Mouse (Mus musculus) neural tube, embryonic 10.5 days (tissue): ENCODE data around the gene Rhot2.
"Not testable (repeated sequence)": the region's sequence is repeated elsewhere in the genome, so short reads cannot be mapped to it uniquely, and the experiment has no call there.

Experiments
- DNase-seq: peaks from one replicate; pipeline ENCODE4 v3.0.0-alpha.2; 2017; ENCODE audit warnings: low spot score; ENCODE audit errors: extremely low spot score

The Rhot2 gene

DNA sequence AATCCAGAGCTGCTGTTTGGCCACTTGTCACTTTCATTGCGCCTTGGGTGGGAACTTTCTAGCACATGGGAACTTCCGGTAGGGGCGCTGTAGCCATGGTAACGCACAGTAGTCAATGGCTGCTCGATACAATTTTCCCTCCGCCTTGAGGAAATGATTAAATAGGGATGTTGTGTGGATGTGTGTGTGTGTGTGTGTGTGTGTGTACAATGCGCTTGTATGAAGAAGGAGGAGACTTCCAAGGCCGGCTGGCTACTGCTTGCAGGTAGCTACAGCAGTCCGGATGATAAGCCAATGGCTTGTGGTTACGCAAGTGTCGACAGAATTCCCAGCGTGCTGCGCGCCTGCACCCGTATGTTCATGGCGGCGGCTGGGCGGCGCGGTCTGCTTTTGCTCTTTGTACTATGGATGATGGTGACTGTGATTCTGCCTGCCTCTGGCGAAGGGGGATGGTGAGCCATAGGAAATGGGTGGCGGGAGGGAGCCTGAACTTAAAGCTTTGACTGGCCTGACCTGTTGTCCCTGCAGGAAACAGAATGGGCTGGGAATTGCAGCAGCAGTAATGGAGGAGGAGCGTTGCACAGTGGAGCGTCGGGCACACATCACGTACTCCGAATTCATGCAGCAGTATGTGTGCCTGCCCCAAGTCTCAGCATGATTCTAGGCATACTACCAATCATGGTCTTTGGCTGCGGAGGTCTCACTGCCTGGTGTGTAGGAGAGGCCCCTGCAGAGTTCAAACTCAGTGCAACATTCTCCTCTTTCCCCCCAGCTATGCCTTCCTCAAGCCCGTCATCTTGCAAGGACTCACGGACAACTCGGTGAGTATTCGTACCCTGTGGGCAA is 15.7 kb downstream of the Rhot2 start, which contains the start of gene Jmjd8:
Jmjd8 (plus strand) TSS at position 156 of the 846 bp plus-strand sequence.
- DNase-seq: peak; percentile 87

DNA sequence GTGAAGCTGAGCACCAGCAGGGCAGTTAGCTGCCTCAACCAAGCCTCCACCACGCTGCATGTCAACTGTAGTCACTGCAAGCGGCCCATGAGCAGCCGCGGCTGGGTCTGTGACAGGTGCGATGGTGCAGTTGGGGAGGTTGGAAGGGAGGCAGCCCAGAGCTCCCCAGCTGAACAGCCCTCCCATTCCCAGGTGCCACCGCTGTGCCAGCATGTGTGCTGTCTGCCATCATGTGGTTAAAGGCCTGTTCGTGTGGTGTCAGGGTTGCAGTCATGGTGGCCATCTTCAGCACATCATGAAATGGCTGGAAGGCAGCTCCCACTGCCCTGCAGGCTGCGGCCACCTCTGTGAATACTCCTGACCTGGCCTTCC is 16.4 kb downstream of the Rhot2 start:
- peak; percentile 38 for DNase-seq

DNA sequence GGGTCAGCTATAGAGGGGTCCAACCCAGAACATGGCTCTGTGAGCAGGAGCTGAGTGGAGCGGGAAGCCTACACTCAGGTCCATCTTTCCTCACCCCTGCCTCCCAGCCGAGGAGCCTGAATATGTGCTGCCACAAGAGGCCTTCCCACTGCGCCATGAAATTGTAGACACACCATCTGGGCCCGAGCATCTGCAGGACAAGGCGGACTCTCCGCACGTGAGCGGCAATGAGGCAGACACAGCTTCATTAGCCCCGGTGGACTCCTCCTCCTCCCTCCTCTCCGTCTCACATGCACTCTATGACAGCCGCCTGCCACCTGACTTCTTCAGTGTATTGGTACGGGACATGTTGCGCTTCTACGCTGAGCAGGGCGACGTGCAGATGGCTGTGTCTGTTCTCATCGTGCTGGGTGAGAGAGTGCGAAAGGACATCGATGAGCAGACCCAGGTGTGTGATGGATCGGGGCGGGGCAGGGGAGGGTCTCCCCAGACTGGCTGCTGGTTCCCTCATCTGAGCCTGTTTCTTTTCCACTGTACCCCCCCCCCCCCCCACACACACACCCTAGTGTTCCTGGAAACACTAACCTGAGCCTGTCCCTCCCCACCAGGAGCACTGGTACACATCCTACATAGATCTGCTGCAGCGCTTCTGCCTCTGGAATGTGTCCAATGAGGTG is 17.0 kb downstream of the Rhot2 start:
- DNase-seq: no peak

DNA sequence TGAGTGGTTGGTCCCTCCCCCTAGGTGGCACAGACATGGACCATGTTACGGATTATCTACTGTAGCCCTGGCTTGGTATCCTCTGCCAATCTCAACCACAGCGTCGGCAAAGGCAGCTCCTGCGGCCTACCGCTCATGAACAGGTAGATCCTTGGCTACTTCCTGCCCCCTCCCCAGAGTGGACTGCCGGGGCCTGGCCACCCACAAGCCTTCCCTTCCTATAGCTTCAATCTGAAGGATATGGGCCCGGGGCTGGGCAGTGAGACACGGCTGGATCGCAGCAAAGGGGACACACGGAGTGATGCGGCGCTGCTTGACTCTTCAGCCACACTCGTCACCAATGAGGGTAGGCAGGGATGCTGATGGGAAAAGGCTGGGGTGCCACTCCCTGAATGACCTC is 17.6 kb downstream of the Rhot2 start:
- DNase-seq: no peak

DNA sequence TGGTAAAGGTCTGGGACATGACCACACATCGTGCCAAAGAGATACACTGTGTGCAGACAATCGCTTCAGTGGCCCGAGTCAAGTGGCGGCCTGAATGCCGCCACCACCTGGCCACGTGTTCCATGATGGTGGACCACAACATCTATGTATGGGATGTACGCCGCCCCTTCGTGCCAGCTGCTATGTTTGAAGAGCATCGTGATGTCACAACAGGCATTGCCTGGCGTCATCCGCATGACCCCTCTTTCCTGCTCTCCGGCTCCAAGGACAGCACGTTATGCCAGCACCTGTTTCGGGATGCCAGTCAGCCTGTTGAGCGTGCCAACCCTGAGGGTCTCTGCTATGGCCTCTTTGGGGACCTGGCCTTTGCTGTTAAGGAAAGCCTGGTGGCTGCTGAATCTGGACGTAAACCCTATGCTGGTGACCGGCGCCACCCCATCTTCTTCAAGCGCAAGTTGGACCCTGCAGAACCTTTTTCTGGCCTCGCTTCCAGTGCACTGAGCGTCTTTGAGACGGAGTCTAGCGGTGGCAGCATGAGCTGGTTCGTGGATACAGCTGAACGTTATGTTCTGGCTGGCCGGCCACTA is 18.6 kb downstream of the Rhot2 start:
- no peak for DNase-seq

DNA sequence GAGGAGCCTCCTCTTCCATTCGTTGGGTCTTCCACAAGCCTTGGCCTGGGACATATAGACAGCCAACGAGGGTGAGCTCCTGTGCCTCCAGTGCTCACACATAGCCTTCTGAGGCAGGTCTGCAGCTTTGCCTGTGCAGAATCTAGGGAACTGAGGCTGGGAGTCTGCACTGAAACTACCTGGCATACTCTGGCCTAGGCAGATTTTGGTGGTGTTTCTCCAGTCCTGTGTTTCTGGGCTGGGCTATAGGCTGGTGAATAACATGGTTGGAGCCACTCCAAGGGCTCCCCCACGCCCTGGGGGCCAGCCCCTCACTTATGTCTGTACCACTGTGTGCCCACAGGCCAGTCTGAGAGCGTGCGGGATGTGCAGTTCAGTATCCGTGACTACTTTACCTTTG is 19.3 kb downstream of the Rhot2 start:
- DNase-seq: no peak

DNA sequence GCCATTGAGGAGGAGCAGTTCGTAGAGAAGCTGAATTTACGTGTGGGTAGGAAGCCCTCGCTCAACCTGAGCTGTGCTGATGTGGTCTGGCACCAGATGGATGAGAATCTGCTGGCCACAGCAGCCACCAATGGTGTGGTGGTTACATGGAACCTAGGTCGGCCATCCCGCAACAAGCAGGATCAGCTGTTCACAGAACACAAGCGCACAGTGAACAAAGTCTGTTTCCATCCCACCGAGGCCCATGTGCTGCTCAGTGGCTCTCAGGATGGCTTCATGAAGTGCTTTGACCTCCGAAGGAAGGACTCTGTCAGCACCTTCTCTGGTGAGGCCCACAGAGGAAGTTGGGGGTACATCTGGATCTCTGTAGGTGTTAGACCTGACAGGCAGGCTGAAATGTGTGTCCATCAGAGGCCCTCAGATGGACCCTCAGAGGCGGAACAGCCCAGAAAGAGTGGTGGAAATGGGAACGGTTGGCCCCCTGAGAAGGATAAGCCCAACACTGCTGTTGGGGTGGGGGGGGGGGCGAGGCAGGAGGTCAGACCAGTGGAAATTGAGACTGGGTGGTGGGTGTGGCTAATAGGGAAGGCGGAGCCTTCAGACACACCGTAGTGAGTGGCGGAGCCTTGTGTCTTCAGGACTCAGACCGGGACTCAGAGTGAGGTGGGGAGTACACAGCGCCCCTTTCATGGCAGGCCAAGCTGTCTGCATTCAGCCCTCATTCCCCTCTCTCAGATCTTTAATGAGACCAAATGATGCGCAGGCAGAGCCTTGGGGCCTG is 20.1 kb downstream of the Rhot2 start:
- no peak for DNase-seq

DNA sequence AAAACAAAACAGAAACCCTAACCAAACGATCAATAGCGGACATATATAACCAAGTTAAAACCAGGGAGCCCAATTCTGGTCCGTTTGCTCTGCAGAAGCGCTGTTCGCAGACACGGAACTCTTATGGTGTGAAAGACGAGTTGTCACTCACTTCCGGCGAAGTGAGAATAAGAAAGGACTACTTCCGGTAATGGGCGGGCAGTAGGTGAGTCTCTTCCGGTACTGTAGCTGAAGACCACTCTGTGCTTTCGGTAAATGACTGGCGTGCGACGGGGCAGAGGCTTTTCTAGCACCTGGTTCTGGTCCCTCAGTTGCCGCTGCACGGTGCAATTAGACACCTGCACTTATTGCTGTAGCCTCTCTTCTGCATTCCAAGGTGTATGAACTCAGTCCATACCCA is 21.2 kb downstream of the Rhot2 start, which contains the start of gene Wdr24:
Wdr24 (plus strand) TSS at position 176 of the 400 bp plus-strand sequence.
- DNase-seq: peak; percentile 65

DNA sequence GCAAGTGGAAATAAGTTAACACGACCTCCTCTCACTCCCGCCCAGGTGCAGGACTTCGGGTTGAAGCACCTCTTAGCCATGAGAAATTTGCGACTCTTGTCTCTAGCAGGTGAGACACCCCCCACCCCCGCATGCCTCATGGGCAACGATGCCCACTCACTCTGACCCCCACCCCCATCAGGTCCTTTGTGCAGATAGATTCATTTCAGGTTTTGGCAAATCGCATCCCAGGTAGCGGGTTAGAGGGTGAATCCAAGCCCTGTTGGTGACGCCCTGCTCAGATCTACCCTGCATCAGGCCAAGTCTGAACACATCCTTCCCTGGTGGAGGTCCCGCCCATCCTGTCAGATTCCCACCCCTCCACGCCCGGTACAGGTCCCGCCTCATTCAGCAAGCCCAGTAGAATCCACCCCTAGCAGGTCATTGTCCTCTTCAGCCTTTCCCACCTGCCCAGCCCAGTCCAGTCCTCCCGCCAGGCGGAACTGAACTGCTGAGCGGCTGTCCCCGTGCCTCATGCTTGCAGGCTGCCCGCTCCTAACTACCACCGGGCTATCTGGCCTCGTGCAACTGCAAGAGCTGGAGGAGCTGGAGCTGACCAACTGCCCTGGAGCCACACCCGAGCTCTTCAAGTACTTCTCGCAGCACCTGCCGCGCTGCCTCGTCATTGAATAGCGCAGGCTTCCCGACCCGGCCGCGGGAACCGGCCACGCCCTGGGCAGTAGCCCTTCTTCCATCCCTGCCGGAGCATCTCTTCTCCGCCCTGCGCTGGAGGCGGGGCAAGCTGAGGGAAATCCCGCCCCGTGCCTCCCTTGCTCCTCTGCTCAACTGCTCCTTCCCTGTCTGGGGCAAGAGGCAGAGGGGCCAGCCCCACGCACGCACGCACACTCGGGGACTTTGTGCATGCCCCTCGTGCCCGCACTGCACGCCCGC is 25.5 kb downstream of the Rhot2 start:
- DNase-seq: no peak

DNA sequence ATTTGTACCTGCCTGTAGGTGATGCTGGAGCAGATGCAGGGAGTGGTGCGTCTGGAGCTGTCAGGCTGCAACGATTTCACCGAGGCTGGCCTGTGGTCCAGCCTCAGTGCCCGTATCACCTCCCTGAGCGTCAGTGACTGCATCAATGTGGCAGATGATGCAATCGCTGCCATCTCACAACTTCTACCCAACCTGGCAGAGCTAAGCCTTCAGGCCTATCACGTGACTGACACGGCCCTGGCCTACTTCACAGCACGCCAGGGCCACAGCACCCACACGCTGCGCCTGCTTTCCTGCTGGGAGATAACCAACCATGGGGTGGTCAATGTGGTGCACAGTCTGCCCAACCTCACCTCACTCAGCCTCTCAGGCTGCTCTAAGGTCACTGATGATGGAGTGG is 27.0 kb downstream of the Rhot2 start:
- DNase-seq: no peak

DNA sequence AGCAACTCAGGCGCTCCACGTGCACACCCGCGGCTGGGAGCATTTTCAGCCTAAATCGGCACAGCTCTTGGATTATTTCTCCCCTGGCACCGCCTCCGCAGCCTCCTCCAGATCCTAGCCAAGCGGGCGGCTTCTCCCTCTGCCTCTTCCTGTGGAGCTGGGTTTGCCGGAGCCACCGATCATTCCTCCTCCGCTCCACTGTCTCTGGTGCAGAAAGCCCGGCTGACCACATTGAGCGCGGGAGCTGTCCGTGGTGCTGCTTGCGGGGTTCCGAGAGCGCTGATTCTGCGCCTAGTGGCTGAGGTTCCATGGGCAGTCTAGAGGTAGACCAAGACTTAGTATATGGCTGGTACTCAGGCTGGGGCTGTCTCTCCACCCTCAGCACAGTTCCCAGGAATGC is 31.2 kb downstream of the Rhot2 start:
- peak; percentile 93 for DNase-seq

DNA sequence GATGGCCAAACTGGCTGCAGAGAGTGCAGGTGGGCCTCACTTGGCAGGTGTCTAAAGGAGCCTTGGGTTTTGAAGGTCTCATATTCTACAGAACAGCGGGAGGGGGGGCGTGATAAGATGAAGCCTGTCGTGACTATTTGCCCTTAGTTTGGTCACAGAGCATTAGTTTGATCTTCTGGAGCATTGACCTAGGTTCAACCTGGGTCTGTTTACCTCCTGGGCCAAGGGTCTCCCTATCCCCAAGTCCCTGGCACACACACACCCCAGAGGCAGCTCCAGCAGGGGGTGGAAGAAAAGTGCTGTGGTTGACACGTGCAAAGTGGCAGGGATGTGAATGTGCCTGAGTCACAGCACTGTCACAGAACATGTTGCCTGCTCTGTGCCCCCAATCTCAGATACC is 33.8 kb downstream of the Rhot2 start:
- DNase-seq: no peak

DNA sequence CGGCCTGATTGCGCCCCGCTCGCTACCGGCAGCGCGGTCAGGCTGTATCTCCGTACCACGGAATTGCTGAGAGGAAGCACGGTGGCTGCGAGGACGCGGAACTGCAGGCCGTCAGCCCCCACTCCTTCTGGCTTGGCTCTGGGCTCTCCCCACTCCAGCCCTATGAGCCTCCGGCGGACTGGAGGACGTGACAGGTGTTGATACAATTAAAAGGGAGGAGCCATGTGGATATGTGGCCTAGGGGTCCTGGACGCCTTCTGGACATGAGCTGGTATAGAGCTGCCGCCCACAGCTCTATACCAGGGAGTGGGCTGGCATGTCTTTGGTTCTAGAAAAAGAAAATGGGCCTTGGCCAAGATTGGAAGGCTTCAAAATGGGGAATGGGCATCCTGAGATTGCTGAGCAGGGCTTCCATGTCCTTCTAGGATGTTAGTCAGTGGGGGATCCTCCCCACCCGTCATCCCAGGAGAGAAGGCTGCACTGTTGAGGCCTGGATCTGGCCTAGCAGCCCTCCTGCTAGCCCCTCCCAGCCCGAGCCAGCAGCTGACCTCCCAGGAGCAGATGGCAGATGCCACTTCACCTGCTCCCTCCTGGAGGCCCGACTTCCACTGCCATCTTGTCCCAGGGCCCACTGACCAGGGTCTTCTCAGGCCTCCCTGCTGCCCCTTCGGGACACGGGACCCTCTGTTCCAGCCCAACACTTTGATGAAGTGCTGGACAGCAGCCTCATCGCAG is 34.9 kb downstream of the Rhot2 start:
- DNase-seq: no peak

DNA sequence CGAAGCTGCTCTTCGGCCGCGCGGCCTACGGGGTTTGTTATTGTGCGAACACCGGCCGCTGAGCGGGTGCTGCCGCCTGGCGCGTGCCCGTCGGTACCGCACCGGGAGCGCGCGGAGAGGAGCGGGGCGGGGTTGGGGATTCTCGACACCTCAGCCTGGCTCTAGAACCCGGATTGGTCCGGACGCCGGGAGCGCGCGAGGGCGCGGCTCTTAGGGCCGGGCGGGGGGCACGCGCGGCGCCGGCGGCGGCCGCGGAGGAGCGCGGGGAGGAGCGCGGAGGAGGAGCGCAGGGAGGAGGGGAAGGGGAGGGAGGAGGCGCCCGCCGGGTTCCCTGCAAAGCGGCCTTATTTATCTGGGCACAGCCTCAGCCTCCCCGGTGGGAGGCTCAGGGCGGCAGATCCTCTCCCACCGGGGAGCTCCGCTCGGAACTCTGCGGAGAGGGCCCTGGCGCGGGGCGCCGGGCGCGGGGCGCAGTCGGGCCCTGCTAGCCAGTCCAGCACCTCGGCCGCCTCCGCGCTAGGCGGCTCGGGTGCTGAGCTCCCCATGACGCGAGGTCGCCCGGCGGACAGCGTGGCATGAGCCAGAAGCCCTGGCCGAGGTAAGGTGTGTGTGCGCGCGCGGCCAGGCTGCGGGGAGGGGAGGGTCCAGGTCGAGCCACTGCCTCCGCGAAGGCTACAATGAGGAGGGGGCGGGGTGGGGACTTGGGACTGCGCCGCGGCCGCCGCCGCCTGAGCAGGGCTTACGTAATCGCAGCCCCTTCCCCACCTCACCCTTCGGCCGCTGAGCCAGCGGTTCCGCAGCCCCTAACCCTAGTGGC is 35.7 kb downstream of the Rhot2 start, which contains the start of gene Fbxl16:
Fbxl16 (plus strand) TSS at position 297 of the 817 bp plus-strand sequence.
- DNase-seq: peak; percentile 83

DNA sequence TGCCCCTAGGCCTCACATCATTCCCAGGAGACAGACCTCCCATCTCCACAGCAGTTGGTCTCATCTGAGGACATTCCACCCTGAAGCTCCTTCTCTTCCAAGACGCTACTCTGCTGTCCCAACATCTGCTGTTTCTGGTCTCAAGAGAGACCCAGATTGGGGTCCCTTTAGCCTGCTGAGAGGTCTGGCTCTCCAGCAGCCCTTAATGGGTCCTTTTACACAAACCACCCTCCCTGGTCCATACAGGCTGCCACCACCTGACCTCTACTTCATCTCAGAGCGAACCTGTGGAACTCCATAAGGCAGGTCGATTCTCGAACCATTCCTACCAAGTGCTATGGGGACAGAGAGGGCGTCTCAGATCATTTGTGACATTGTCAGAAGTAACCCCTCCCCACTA is 36.6 kb downstream of the Rhot2 start:
- DNase-seq: no peak

DNA sequence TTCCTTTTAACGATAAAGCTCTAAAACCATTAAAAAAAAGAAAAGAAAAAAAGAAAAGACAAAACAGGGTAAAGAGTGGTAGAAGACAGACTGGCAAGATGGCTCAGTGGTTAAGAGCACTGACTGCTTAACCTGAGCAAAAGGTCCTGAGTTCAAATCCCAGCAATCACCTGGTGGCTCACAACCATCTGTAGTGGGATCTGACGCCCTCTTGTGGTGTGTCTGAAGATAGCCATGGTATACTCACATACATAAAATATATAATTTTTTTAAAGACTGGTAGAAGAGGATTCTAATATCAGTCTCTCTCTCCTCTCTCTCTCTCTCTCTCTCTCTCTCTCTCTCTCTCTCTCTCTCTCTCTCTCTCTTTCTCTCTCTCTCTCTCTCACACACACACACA is 37.2 kb downstream of the Rhot2 start:
- DNase-seq: not testable (repeated sequence)

DNA sequence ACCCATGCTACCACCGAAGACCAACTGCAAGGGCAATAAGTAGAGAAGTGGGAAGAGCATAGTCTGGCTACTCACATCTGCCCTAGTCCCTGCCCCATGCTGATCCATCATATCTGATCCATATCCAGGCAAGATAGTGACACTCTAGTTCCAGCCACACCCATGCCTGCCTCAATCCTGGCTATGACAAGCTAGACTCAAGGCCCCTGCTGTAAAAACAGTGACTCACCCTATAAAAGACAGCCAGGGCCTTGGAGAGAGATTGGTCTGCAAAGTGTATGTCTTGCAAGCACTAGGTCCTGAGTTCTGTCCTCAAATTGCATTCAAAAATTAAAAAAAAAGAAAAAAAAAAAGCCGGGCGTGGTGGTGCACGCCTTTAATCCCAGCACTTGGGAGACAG is 38.1 kb downstream of the Rhot2 start:
- no peak for DNase-seq

DNA sequence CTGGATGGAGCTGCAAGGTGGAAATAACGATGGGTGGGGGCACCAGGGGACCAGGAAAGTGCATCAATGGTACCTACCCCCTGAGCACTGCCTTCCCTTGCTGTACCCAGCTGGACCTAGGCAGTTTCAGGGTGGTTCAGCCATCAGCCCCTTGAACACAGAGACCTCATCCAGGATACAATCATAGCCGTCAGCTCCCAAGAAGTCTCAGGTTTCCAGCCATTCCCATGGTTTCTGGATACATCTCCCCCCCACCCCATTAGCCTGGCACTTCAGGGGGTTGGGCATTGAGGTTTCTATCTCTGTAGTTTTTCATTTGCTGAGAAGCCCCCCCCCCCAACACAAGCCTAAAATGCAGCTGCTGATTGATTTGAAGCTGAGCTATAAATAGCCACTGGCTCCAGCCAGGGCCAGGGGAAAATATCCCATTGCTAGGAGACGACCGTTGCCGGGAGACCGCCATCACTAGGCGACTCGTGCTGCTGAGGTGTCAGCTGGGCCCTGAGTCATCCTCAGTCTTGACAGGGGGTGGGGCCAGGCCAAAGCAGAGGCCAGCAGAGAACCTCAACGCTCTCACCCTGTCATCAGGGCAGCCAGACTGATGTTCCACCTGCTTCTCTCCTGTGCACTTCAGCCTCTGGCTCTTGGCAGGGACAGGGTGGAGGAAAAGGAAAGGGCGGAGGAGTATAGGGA is 41.7 kb downstream of the Rhot2 start:
- DNase-seq: peak; percentile 86
